Mouse (Mus musculus) hindbrain, embryonic 10.5 days (tissue): ENCODE measurements at regions not wholly inside any gene's neighbourhood (a gene's known extent, or its start where the extent isn't known, plus 50 kb on each side); places are given as distances from the start of the nearest gene placed in this dataset.

Experiments used
- DNase-seq: peaks from one replicate; pipeline ENCODE4 v3.0.0-alpha.2; 2017; ENCODE audit warnings: low spot score
- H3K27ac ChIP-seq: fragments of 300-500 bp; sonication (generic); 2 replicates; pipeline ENCODE4 v1.5.1; 2016; ENCODE audit warnings: mild to moderate bottlenecking, moderate library complexity
- H3K27me3 ChIP-seq: fragments of 300-500 bp; sonication (generic); 2 replicates; pipeline ENCODE4 v1.6.1; 2016; ENCODE audit warnings: mild to moderate bottlenecking; ENCODE audit not compliant: poor library complexity, insufficient read depth, severe bottlenecking
- H3K36me3 ChIP-seq: fragments of 300-500 bp; sonication (generic); 2 replicates; pipeline ENCODE4 v1.6.1; 2016; ENCODE audit warnings: mild to moderate bottlenecking, moderate library complexity
- H3K4me1 ChIP-seq: fragments of 300-500 bp; sonication (generic); replicated peaks from 2 replicates; pipeline ENCODE4 v1.6.1; 2016; ENCODE audit warnings: mild to moderate bottlenecking
- H3K4me3 ChIP-seq: fragments of 300-500 bp; sonication (generic); 2 replicates; pipeline ENCODE4 v1.5.1; 2016; ENCODE audit warnings: mild to moderate bottlenecking, moderate library complexity
- H3K9me3 ChIP-seq: fragments of 300-500 bp; sonication (generic); 2 replicates; pipeline ENCODE4 v1.6.1; 2016; ENCODE audit warnings: mild to moderate bottlenecking, moderate library complexity
- WGBS: fragments of 180-500 bp; shearing (Covaris S2); methylation state at CpG from one replicate; pipeline ENCODE4 v1.1.7; 2016; 5-methylcytosine and 5-hydroxymethylcytosine counted together

DNA sequence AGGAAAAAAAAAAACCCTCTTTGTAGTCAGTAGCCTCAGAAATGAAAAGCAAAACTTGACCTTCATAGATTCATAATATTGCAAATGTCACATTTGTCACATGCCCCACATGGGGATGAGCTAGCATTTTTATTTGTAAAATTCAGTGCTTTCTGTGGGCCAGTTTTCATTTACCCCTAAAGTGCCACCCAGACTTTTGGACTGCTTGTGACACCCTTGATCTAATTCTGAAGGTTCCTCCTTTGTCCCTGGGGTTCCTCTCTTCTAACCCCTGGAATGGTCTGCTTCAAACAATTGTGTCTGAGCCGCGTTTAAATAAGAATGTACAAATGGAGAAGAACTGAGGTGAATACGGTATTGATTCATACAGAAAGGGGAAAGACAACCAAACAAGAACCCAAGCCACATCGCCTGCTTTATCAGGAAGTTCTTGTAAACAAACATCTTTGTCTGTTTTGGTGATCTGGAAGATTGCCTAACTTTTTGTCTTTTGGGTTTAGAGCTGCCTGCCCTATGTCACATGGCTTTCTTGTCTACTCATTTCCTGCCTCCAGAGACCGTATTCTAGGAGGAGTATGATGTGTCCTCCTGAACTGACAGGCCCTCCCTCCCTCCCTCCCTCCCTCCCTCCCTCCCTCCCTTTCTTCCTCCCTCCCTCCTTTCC is 203.1 kb upstream of the Gm9833 start:
- DNase-seq: no peak
- Histone ChIP-seq H3K4me1 (0 out of 2 replicates have a peak, but pooled peaks cover 3% of the 10 kb centered on the region), H3K27me3 (no peaks in the 10 kb centered on the region), H3K36me3 (no peaks in the 10 kb centered on the region), H3K9me3 (no peaks in the 10 kb centered on the region), H3K4me3 (no peak overlapping the region), H3K27ac (no peak overlapping the region)
- WGBS: 63% methylated on average over 5 of the region's 5 CpGs

DNA sequence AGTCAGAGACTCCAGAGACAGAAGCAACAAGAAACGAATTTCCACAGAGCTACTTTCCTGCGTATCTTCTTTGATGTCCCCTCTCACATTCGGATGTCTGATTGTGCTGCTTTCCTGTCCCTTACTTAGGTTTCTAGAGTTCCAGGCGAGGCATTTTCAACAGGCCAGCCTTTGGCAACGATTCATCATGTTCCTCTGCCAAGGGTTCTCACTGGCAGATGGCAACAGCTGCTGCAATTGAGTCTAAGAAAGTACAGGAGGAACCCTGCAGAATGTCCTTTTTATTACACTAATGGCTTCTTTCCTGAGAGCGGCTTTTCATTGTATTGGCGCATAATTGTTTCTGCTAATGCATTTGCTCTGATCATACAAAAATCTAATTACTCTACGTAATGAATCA is 202.3 kb upstream of the Gm9833 start:
- DNase-seq: no peak
- Histone ChIP-seq H3K9me3 (no peaks in the 10 kb centered on the region), H3K27ac (no peak overlapping the region), H3K4me3 (no peak overlapping the region), H3K36me3 (no peaks in the 10 kb centered on the region), H3K27me3 (no peaks in the 10 kb centered on the region), H3K4me1 (0 out of 2 replicates have a peak, but pooled peaks cover 3% of the 10 kb centered on the region)
- WGBS: 73% methylated on average over 8 of the region's 8 CpGs

DNA sequence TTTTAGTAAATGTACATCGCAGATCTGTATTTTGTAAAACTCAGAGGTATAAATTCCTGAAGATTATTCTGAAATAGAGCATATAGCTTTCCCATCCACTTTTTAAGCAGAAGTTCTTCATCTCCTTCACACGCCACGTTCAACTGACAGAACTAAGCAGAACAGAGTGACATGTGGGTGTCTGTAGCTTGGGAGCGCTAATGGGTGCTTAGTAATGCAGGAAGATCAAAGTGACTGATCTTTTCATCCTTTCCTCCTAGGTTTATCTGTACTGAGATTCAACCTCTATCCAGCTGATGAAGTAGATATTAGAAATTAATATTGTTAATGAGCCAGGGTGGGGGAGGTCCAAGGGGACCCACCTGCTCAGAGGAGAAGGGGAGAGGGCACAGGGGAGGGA is 201.8 kb upstream of the Gm9833 start:
- no peak for DNase-seq
- Histone ChIP-seq H3K4me1 (0 out of 2 replicates have a peak, but pooled peaks cover 3% of the 10 kb centered on the region), H3K27me3 (no peaks in the 10 kb centered on the region), H3K27ac (no peak overlapping the region), H3K9me3 (no peaks in the 10 kb centered on the region), H3K36me3 (no peaks in the 10 kb centered on the region), H3K4me3 (no peak overlapping the region)
- WGBS: 82% methylated on average over 4 of the region's 4 CpGs

DNA sequence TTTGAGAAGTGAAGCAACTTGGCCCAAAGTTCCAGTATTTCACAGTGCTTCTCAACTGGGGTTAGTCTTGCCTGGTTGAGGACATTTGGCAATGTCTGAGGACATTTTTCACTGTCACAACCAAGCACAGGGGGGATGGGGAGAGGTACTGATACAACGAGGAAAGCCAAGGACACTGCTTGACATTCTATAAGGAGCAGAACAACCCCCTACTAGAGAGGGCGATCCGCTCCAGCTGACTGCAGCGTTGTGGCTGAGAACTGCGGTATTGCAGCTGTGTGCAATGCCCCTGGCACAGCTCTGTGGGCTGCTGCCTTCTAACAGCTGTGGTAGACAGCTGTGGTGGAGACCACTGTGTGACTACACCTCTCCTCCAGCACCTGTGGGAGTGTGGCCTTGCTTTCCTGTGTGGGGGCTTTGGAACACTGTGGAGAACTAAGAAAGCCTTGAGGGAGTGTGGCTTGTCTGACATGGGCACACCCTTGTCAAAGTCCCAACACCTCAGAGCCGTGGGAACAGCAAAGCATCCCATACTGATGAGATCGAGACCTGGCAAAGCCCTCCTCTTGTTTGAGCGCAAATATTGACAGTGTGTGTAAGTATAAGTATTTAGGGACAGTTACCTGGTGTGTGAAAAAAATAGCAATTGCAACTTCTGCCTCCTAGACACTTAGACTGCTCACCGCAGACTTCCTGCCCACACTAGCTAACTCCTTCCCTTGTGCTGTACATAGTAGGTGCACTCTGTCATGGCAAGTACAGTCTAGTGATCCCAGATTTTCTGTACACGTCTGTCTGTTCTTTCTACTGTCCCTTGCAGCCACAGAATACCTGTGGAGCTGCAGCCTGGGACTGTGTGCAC is 200.9 kb upstream of the Gm9833 start:
- Histone ChIP-seq H3K27ac (no peak overlapping the region), H3K4me1 (0 out of 2 replicates have a peak, but pooled peaks cover 3% of the 10 kb centered on the region), H3K27me3 (no peaks in the 10 kb centered on the region), H3K36me3 (no peaks in the 10 kb centered on the region), H3K9me3 (no peaks in the 10 kb centered on the region), H3K4me3 (no peak overlapping the region)
- WGBS: 83% methylated on average over 10 of the region's 10 CpGs
- no peak for DNase-seq

DNA sequence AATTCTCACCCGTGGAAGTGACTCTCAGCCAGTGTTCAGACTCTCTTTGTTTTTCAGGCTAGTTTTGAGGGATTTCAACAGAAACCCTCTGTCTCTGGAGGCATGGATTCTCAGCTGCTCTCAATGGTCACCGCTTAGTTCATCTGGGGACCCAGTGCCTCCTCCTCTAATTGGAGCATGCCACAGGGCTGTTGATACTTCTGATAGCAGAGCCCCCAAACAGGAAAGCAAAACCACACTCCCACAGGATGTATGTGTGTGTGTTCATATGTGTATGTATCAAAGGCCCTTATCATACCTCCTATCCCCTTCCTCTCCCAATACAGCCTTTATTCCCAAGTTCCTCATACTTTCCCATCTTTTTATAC is 200.3 kb upstream of the Gm9833 start:
- H3K27me3 ChIP-seq: no peaks in the 10 kb centered on the region
- peaks cover 6% of the 10 kb centered on the region; the same call in 1 of the 2 replicates for H3K4me1 ChIP-seq
- no peak overlapping the region for H3K4me3 ChIP-seq
- no peak for DNase-seq
- no peak overlapping the region for H3K27ac ChIP-seq
- no peaks in the 10 kb centered on the region for H3K36me3 ChIP-seq
- H3K9me3 ChIP-seq: no peaks in the 10 kb centered on the region
- 86% methylated on average over 2 of the region's 2 CpGs for WGBS

DNA sequence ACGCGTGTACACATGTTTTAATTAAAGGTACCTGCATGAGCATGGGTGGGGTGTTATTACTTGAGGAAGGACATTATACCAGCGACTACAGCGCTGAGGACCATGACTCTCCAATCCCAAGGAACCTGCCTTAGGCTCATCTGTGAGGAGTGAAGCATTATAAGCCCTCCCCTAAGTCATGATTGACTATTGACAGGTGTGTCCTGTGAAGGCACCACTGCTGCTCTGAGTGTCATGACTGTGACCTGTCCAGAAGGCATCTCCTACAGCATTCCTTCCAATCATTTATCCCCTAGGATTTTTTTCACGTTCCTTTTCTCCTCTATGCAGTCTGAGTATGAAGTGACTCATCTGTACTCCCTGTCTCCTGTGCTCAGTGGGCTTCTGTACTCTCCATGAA is 199.9 kb upstream of the Gm9833 start:
- WGBS: 86% methylated on average over 5 of the region's 5 CpGs
- Histone ChIP-seq H3K9me3 (no peaks in the 10 kb centered on the region), H3K27ac (no peak overlapping the region), H3K27me3 (no peaks in the 10 kb centered on the region), H3K36me3 (no peaks in the 10 kb centered on the region), H3K4me1 (peaks cover 11% of the 10 kb centered on the region; the same call in 1 of the 2 replicates), H3K4me3 (no peak overlapping the region)
- DNase-seq: no peak

DNA sequence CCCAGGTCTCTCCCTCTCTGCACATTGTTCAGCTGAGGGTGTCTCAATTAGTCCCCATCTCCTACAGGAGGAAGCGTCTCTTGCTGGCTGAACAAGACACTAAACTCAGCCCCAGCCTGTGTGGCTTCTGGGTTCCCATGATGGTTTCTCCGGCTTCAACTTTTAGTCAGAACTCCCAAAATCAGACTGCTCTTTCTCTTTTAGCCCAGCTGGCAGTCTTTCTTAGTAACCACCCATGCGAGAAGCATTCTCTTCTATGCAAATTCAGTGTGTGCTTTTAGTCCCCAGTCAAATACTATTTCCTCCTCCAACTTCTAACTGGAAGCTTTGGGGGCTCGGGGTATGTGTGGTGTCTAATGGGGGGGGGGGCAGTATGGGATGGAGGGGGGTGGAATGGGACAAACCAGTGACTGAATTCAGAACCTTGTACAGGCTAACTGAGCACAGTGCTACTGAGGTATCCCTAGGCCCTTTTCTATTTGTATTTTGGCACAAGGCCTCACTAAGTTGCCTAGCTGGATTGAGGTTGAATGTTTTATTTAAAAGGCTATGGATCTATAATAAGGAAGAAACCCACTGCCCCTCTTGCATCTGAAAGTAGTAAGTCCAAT is 194.9 kb upstream of the Gm9833 start:
- H3K4me1 ChIP-seq: peaks cover 9% of the 10 kb centered on the region; the same call in 1 of the 2 replicates
- no peaks in the 10 kb centered on the region for H3K9me3 ChIP-seq
- H3K36me3 ChIP-seq: no peaks in the 10 kb centered on the region
- no peaks in the 10 kb centered on the region for H3K27me3 ChIP-seq
- no peak for DNase-seq
- 37% methylated on average over 4 of the region's 4 CpGs for whole genome bisulfite sequencing
- no peak overlapping the region for H3K4me3 ChIP-seq
- H3K27ac ChIP-seq: peak overlapping the region; percentile 66

DNA sequence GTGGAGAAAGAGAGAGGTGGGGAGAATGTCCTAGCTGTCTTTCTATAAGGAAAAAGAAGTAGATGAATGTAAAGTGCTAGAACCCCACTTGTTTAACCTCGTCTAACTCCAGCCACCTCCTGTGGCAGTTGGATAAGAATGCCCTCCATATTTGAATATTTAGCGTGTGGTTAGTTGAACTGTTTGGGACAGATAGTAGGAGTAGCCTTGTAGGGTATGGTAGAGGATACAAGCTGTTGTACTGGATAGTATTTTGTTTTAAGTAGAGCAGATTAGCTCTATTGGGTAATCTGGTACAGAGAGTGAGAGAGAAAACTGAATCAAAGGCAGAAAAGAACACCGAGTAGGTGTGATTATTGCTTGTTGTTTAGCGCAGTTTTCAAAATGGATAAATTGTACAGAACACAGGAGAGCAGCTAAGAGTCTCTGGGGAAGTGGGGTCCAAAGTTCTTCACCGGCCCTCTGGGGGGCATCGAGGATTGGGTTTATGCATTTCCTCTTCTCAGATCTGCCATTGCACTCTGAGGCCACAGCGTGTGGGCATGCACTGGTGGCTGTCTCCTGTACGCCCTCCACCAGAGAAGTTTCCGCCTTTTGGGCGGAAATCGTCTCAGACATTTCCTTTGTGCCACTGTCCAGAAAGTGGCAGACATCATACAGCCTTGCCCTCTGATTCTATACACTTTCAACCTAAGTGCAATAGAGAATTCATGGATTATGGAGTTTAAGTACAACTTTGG is 192.3 kb upstream of the Gm9833 start:
- no peak overlapping the region for H3K4me3 ChIP-seq
- H3K4me1 ChIP-seq: peaks cover 9% of the 10 kb centered on the region; the same call in 1 of the 2 replicates
- H3K27me3 ChIP-seq: no peaks in the 10 kb centered on the region
- DNase-seq: no peak
- WGBS: 91% methylated on average over 11 of the region's 11 CpGs
- no peak overlapping the region for H3K27ac ChIP-seq
- no peaks in the 10 kb centered on the region for H3K9me3 ChIP-seq
- no peaks in the 10 kb centered on the region for H3K36me3 ChIP-seq

DNA sequence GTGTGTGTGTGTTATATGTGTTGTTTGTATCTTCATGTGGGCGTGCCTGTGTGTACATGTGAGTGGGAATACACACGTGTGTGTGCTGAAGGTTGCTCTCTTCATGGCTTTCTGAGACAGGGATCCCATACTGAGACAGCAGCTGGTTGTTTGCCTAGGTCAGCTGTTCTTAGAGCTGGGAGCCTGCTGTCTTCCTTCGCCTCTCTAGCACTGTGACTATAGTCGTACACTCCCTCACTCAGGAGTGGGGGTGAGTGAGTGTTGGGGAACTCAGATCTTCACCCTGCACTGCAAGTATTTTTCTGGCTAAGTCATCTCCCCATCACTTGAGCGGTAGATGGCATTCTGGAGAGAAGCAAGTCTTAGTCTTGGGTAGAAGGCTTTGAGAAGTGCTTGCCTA is 191.6 kb upstream of the Gm9833 start:
- Histone ChIP-seq H3K27me3 (no peaks in the 10 kb centered on the region), H3K4me3 (no peak overlapping the region), H3K27ac (no peak overlapping the region), H3K4me1 (peaks cover 9% of the 10 kb centered on the region; the same call in 1 of the 2 replicates), H3K36me3 (no peaks in the 10 kb centered on the region), H3K9me3 (no peaks in the 10 kb centered on the region)
- DNase-seq: no peak
- 80% methylated on average over 5 of the region's 5 CpGs for WGBS

DNA sequence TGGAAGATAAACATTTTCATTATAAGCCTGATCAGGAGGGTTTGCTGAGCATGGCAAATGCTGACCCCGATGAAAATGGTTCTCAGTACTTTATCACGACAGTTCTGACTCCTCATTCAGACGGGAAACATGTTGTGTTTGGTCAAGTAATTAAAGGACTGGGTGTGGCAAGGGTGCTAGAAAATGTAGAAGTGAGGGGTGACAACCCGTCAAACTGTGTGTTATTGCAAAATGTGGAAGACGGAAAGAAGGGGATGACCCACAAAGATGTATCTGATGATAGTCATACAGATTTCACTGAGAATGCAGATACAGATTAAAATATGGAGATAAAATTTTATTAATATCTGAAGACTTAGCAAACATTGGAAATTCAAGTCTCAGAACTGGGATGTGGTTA is 186.2 kb upstream of the Gm9833 start:
- Histone ChIP-seq H3K27ac (no peak overlapping the region), H3K36me3 (no peaks in the 10 kb centered on the region), H3K27me3 (no peaks in the 10 kb centered on the region), H3K4me1 (no peaks in the 10 kb centered on the region), H3K9me3 (no peaks in the 10 kb centered on the region), H3K4me3 (no peak overlapping the region)
- DNase-seq: no peak
- 83% methylated on average over 5 of the region's 5 CpGs for WGBS

DNA sequence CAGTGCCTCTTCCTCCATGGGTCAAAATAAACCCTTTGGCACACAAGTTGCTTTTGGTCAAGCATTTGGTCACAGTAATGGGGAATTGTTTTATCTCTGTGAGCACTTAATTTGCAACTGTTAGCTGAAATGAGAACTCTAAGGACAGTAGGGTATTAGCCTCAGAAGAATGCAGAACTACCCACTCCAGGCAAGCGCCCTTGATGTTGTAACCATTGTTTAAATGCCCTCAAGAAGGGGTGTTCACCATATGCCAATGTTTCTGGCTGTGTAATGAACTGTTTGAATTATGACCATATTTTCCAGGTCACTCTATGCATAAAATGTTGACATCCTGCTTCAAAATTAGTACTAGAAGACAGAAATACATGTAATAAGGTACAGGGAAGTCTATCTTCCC is 174.6 kb upstream of the Gm9833 start:
- H3K36me3 ChIP-seq: no peaks in the 10 kb centered on the region
- DNase-seq: no peak
- 88% methylated on average over 1 of the region's 1 CpGs for WGBS

DNA sequence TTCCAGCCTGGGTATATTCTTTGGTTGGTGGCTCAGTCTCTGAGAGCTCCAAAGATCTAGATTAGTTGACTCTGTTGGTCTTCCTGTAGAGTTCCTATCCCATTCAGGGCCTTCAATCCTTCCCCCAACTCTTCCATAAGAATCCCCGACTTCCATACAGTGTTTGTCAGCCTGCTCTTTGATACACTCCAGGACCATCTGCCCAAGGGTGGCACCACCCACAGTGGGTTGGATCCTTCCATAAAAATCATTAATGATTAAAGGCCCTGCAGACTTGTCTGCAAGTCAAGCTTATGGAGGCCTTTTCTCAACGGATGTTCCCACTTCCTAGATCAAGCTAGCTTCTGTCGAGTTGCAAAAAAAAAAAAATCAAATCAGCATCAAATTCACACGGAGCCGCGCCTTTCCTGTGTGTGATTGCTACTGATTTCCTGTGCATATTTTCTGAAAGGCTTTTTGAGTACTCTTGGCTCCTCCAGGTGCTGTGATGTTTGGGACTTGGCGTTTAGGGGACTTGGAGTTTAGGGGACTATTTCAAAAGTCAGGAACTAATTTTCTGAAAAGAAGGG is 171.3 kb upstream of the Gm9833 start:
- WGBS: 92% methylated on average over 7 of the region's 7 CpGs
- Histone ChIP-seq H3K4me3 (no peak overlapping the region), H3K4me1 (no peaks in the 10 kb centered on the region), H3K9me3 (no peaks in the 10 kb centered on the region), H3K27ac (no peak overlapping the region), H3K27me3 (no peaks in the 10 kb centered on the region), H3K36me3 (no peaks in the 10 kb centered on the region)
- no peak for DNase-seq

More for the DNA sequence above, 174.6 kb upstream of the Gm9833 start:
- Histone ChIP-seq H3K27me3 (no peaks in the 10 kb centered on the region), H3K9me3 (no peaks in the 10 kb centered on the region), H3K27ac (no peak overlapping the region), H3K4me3 (no peak overlapping the region), H3K4me1 (no peaks in the 10 kb centered on the region)
